Mouse (Mus musculus) G1E-ER4 (cell line): ENCODE measurements around the gene Gm20683. TPM values are rescaled to one million over a fixed set of nuclear protein-coding genes. Genes with fewer than 3 reads are reported as not detected.

ENCODE experiments used
- GATA1 ChIP-seq: IDR thresholded peaks from one replicate; pipeline ENCODE4 v1.8.0; 2012; ENCODE audit warnings: low read length, inconsistent platforms
- polyA plus RNA-seq: library from polyadenylated mRNA; stranded (reverse); fragments of >175 nt; gene quantifications from 2 replicates; pipeline ENCODE4 v1.2.3, GENCODE M21; 2012

Gm20683 gene
- polyA plus RNA-seq, 1 experiment = 12.3 TPM

DNA sequence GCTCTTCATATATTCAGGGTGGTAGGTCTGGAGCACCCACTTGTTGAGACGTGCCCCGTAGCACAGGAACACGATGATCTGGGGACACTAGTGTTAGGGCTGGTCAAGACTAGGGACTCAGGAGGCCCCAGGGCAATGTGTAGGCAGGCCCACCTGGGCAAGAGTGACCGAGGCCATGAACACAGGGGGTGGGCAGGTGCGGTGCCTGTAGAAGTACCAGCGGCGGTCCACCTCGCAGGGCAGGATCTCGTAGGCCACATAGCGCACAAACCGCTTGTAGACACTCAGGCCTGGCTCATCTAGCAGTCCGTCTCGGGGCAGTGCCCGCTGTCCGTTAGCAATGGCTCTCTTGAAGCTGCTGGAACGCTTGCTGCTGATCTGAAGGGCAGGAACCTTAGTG lies 5.7 kb downstream of the Gm20683 start:
- no peak for TF ChIP-seq GATA1

DNA sequence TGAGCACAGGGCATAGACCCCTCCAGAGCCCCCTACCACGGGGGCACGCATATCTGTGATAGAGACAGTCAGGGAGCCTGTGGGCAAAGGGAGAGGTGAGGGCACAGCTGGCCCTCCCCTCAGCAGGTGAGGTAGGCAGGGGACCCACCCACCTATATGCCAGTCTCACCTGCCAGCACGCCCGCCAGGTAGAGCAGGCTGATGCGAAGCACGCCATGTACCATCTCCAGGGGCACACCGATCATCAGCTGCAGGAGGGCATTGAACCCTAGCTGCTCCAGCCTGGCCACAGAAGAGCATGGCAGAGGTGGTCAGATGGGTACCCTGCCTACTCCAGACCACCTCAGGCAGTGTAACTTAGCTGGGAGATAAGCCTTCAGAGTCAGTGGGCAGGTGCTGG lies 6.3 kb downstream of the Gm20683 start:
- no peak for TF ChIP-seq GATA1

DNA sequence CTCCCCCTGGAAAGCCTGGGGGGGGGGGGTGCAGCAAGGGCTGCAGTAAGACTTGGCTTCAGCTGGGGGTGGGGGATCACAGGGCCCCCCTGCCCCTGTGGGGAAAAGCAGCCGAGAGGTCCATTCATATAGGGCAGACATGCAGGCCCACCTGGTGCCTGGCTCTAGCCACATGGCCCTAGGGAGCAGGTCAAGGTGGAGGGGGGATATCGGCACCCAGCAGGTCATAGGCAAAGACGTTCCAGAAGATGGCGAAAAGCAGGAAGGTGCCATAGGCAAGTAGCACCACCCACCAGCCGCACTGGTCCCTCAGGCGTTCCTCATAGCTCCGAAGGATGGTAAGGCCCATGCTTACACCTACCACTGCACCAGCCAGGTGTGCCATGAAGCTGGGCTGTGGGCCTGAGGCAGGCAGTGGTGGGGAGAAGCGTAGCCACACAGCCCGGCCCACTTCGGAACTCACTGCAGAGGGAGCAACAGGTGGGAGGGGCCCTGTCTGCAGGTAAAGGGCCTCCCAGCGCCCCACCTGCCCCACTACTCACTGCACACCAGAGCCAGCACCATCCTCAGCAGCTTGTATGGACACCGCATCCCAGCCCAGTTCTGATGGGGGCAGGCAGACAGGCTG lies 6.9 kb downstream of the Gm20683 start:
- no peak for TF ChIP-seq GATA1

DNA sequence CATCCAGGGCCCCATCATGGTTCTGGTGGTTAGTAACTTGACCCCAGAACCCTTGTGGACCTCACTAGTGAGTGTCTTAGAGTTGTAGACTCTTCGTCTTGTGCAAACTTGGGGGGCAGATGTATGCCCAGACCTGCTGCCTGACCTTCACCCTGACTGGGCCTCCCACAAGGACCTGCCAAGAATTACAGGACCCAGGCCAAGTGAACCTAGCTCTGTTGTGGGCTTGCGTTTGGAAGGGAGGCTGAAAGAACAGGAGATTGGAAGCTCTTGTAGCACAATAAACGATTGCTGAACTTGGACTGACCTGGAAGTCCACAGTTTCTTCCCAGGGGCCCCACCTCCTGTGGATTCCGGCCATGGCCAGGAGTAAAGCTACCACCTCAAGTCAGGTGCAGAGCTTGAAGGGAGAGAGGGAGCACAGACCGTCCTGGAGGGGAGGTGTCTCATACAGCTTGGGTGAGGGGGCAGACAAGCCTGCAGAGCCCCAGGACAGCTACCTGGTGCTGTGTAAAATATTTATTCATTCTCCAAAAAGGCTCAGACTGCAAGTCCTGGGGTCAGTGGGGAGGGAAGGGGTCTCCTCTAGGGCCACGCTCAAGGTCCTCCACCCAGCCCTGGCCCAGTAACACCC lies 7.5 kb downstream of the Gm20683 start:
- TF ChIP-seq GATA1 = no peak

DNA sequence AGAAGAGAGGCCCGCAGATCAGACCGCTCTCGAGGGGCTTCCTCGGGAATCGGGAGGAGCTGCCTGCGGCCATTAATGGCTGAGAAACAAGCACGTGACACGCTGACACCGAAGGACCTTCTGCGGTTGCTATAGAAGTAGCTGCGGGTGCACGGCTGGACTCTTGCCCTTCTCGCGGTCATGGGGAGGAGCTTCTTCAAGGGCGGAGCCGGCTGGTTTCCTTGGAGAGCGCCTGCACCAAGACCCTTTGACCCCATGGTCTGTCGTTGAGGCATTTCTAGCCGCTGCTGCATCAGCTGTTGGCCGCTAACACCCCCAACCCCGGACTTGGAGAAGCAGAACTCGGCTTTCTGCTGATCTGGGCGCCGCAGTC lies 8.3 kb downstream of the Gm20683 start, which contains the start of gene Stub1:
Gene Stub1, minus strand, starts transcription at position 114 of the 373 bp plus-strand sequence.
- TF ChIP-seq GATA1 = no peak

DNA sequence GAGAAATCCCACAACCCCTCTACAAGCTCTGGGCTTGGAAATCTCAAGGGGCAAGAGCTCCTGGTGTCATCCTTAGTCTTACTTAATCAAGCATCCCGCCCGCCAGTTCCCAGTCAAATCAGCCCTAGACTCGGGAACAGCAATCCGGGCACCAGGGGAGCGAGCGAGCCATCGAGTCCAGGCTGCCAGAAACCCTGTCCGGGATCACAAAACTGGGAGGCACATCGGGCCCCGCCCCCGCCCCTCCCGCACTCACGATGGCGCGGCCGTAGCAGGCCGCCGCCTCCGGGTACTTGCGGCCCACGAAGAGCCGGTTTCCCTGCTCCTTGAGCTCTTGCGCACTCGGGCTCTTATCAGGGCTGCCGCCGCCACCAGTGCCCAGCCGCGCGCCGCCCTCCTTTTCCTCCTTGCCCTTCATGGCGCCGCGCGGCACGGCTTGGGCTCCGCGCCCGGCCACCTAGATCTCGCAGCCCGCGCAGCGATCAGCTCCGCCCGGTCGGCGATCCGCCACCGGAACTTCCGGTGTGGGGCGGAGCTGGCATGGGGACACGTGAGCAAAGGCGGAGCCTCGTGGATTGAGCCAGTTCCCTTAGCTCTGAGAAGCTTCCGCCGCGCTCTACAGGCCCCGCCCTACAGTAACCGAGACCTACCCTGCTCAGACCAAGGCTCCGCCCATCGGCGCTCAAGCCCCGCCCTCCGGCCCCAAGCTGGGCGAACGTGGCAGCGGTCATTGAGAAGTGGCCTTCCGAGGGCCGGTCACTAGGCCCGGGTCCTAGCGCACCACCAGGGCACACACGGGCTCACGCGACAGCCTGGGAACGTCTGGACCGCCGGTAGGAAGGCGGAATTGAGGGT lies 8.9 kb downstream of the Gm20683 start:
- TF ChIP-seq GATA1 = no peak

DNA sequence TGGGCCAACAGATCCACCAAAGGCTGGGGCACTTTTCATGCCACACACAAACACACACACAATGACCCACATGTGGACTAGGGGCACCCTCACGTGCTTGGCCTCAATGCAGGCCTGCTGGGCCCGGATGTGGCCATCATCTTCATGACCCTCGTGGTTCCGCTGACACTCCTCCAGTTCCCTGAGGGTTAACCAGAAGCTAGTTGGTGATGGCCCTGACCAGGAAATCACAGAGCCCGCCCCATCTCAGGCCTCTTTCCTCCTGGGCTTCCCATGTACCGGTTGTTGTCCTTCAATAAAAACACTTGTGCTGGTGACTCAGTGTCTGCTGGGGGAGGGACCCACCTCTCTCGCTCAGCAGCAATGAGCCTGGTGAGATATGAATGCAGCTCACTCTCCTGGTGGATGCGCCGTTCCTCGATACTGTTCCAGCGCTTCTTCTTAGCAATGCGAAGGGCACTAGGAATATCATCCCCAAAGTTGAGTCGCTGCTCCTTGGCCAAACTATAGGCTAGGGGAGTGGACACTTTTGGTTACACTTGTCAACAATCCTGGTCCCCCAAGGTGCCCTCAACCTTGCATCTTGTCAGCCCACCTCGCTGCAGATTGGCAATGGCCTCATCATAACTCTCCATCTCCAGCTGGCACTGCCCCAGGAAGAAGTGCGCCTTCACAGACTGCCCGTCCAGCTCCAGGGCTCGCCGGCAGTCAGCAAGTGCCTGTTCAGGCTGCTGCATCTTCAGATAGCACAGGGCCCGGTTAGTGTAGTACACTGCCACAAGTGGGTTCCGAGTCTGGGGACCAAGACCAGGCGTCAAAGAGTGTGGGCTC lies 9.9 kb downstream of the Gm20683 start:
- TF ChIP-seq GATA1 = no peak

DNA sequence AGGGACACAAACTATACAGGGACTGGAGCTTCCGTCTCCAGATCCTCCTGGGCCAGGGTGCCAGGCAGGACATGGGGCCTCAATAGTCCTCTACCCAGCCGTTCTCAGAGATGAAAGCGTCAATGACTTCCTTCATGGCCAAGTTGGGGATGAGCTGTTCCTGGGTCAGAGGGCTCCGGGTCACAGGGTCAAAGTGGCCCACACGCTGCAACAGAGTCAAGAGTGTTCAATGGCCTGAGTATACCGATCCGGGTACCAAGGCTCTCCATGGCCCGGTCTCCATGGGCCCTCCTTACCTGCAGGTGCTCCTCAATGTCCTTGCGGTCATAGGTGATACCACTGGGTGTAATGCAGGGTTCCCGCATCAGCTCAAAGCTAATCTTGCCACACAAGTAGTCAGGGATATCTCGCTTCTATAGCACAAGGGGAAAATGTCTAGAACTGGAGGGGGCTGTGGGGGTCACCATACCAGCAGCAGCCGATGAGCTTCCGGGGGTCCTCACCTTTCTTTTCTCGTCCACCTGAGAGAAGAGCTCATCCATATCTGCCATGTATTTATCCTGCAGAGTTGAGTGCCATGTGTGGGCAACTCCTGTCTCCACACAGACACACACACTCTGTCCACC lies 10.6 kb downstream of the Gm20683 start:
- no peak for TF ChIP-seq GATA1

DNA sequence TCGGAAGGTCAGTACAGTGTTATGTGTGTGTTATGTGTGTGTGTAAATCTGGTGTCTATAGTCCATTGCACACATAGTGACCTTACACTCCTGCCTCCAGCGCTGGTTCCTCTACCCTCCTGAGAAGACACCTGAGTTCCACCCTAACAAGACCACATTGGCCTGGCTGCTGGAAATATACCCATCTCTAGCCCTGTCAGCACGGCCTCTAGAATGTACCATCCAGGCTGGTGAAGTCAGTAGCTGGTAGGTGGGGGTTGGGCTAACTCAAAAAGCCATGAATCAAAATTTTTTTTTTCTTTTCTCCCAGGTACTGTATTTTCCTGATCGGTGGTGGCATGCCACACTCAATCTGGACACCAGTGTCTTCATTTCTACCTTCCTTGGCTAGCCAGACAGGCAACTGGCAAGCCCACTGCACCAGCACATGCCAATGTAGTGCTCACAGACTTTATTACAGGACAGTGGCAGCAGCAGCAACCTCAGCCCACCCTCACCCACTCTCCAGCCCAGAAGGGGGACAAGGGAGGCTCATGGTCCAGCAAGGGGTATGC lies 11.3 kb downstream of the Gm20683 start:
- no peak for TF ChIP-seq GATA1

DNA sequence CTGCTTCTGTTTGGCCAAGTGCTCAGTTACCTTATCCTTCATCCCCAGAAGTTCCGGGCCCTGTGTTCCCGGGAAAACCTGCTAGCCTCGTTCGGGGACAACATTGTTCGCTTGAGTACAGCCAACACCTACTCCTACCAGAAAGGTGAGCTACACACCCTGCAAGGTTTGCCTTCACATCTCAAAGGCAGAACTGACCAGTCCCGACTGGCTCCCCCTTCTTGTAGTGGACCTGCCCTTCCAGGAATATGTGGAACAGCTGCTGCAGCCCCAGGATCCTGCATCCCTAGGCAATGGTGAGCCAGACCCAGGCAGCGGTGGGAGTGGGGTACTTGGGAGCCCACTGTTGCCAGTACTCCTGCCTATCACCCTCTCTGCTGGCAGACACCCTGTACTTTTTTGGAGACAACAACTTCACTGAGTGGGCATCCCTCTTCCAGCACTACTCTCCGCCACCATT lies 12.0 kb downstream of the Gm20683 start:
- no peak for TF ChIP-seq GATA1

DNA sequence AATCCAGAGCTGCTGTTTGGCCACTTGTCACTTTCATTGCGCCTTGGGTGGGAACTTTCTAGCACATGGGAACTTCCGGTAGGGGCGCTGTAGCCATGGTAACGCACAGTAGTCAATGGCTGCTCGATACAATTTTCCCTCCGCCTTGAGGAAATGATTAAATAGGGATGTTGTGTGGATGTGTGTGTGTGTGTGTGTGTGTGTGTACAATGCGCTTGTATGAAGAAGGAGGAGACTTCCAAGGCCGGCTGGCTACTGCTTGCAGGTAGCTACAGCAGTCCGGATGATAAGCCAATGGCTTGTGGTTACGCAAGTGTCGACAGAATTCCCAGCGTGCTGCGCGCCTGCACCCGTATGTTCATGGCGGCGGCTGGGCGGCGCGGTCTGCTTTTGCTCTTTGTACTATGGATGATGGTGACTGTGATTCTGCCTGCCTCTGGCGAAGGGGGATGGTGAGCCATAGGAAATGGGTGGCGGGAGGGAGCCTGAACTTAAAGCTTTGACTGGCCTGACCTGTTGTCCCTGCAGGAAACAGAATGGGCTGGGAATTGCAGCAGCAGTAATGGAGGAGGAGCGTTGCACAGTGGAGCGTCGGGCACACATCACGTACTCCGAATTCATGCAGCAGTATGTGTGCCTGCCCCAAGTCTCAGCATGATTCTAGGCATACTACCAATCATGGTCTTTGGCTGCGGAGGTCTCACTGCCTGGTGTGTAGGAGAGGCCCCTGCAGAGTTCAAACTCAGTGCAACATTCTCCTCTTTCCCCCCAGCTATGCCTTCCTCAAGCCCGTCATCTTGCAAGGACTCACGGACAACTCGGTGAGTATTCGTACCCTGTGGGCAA lies 12.6 kb downstream of the Gm20683 start, which contains the start of gene Jmjd8:
Gene Jmjd8, plus strand, starts transcription at position 156 of the 846 bp plus-strand sequence.
- TF ChIP-seq GATA1 = no peak

DNA sequence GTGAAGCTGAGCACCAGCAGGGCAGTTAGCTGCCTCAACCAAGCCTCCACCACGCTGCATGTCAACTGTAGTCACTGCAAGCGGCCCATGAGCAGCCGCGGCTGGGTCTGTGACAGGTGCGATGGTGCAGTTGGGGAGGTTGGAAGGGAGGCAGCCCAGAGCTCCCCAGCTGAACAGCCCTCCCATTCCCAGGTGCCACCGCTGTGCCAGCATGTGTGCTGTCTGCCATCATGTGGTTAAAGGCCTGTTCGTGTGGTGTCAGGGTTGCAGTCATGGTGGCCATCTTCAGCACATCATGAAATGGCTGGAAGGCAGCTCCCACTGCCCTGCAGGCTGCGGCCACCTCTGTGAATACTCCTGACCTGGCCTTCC lies 13.4 kb downstream of the Gm20683 start:
- no peak for TF ChIP-seq GATA1

DNA sequence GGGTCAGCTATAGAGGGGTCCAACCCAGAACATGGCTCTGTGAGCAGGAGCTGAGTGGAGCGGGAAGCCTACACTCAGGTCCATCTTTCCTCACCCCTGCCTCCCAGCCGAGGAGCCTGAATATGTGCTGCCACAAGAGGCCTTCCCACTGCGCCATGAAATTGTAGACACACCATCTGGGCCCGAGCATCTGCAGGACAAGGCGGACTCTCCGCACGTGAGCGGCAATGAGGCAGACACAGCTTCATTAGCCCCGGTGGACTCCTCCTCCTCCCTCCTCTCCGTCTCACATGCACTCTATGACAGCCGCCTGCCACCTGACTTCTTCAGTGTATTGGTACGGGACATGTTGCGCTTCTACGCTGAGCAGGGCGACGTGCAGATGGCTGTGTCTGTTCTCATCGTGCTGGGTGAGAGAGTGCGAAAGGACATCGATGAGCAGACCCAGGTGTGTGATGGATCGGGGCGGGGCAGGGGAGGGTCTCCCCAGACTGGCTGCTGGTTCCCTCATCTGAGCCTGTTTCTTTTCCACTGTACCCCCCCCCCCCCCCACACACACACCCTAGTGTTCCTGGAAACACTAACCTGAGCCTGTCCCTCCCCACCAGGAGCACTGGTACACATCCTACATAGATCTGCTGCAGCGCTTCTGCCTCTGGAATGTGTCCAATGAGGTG lies 13.9 kb downstream of the Gm20683 start:
- TF ChIP-seq GATA1 = no peak

DNA sequence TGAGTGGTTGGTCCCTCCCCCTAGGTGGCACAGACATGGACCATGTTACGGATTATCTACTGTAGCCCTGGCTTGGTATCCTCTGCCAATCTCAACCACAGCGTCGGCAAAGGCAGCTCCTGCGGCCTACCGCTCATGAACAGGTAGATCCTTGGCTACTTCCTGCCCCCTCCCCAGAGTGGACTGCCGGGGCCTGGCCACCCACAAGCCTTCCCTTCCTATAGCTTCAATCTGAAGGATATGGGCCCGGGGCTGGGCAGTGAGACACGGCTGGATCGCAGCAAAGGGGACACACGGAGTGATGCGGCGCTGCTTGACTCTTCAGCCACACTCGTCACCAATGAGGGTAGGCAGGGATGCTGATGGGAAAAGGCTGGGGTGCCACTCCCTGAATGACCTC lies 14.6 kb downstream of the Gm20683 start:
- TF ChIP-seq GATA1 = no peak
